Mouse (Mus musculus): ENCODE results near the gene Robo2. TPM values are rescaled to one million over a fixed set of nuclear protein-coding genes. Genes with fewer than 3 reads are reported as not detected.
A peak's percentile ranks its signal among the peaks of the same experiment; 100 is the strongest.

The Robo2 gene
- polyA plus RNA-seq, 1 experiment, result not detected

- TF ChIP-seq FLI1 (IDR thresholded peaks at IDR 0.05; ENCODE audit: low read length) (no peak), GATA1 (IDR thresholded peaks at IDR 0.05; ENCODE audit: borderline replicate concordance, low read length) (no peak)
- H3K4me3 ChIP-seq (replicated peaks), result peak overlapping the region; percentile 88
- H3K27me3 ChIP-seq (replicated peaks), result peaks cover 33% of the 10 kb centered on the region
- H3K9me3 ChIP-seq, result peaks cover 3% of the 10 kb centered on the region; the same call in 1 of the 2 replicates
- H3K36me3 ChIP-seq (replicated peaks; ENCODE audit: low read length), result no peaks in the 10 kb centered on the region
- H3K4me1 ChIP-seq, result peaks cover 21% of the 10 kb centered on the region
Measured at GRCm38 (mm10) chr16:74411021-74411420, 604 bp downstream of the Robo2 start.

DNA sequence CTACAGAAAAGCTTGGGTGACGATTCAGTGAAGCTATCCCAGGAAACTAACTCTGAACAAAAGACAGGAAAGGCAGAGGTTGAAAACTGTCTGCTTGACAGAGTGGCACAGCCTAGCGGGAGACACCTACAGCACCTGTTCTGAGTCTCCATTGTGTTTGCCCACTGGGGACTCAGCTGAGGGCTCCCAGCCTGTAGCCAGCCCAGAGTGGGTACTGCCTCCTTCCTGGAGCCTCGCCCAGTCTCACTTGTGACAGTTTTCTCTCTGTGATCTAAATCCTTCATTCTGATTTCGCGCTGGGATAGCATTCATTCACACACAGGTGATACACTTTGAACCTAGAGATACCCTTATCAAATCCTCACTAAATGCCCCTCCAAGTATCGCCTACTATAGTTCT is 1.5 kb downstream of the Robo2 start:
- H3K36me3 ChIP-seq (replicated peaks; ENCODE audit: low read length), result no peaks in the 10 kb centered on the region
- peaks cover 21% of the 10 kb centered on the region for H3K4me1 ChIP-seq
- peaks cover 33% of the 10 kb centered on the region for H3K27me3 ChIP-seq (replicated peaks)
- no peak overlapping the region for H3K4me3 ChIP-seq (replicated peaks)
- H3K9me3 ChIP-seq, result peaks cover 3% of the 10 kb centered on the region; the same call in 1 of the 2 replicates
- TF ChIP-seq GATA1 (IDR thresholded peaks at IDR 0.05; ENCODE audit: borderline replicate concordance, low read length) (no peak), FLI1 (IDR thresholded peaks at IDR 0.05; ENCODE audit: low read length) (no peak)

DNA sequence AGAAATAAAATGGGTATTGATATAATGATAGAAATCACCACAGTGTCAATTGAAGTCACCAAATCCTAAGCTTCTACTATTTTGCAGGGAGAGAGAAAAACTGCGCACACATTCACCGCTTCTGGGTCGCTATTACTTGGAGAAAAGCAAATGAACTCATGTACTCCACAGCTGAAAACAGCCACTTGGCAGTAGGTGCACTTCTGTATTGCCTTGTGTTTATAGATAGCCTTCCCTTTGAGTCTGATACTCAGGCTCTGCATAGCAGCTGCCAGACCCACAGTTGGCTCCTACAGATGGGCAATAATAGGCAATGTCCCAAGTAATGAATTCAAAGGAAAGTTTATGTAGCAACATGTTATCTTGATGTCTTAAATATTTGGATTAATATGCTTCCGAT is 2.1 kb downstream of the Robo2 start:
- H3K27me3 ChIP-seq (replicated peaks), result peaks cover 33% of the 10 kb centered on the region
- H3K4me1 ChIP-seq, result peaks cover 21% of the 10 kb centered on the region
- no peak for TF ChIP-seq GATA1 (IDR thresholded peaks at IDR 0.05; ENCODE audit: borderline replicate concordance, low read length)
- TF ChIP-seq FLI1 (IDR thresholded peaks at IDR 0.05; ENCODE audit: low read length), result no peak
- H3K36me3 ChIP-seq (replicated peaks; ENCODE audit: low read length), result no peaks in the 10 kb centered on the region
- peaks cover 3% of the 10 kb centered on the region; the same call in 1 of the 2 replicates for H3K9me3 ChIP-seq
- no peak overlapping the region for H3K4me3 ChIP-seq (replicated peaks)

DNA sequence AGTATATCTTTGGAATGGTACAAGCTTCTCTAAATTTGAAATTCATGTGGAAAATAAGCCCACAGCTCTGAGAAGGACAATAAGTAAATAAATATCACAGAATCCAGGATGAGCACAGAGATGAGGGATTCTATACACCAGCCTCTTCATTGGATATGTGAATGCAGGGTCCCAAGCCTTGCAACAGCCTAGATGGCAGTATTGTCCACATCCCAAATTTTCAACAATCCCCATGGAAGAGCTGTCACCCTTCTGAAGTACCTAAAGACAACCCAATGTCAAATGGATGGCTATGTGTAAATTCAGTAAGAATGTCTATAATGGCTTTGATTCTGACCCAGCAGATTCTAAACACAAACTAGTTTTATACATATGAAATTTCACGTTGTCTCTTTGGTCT is 3.1 kb downstream of the Robo2 start:
- no peaks in the 10 kb centered on the region for H3K36me3 ChIP-seq (replicated peaks; ENCODE audit: low read length)
- no peak for TF ChIP-seq GATA1 (IDR thresholded peaks at IDR 0.05; ENCODE audit: borderline replicate concordance, low read length)
- no peak overlapping the region for H3K4me3 ChIP-seq (replicated peaks)

GRCm38 (mm10) chr16:74397291-74397690 is 14.3 kb downstream of the Robo2 start:
- no peaks in the 10 kb centered on the region for H3K9me3 ChIP-seq
- H3K4me3 ChIP-seq (replicated peaks), result no peak overlapping the region
- H3K4me1 ChIP-seq, result no peaks in the 10 kb centered on the region
- H3K36me3 ChIP-seq (replicated peaks; ENCODE audit: low read length), result no peaks in the 10 kb centered on the region
- H3K27me3 ChIP-seq (replicated peaks), result no peaks in the 10 kb centered on the region
- TF ChIP-seq FLI1 (IDR thresholded peaks at IDR 0.05; ENCODE audit: low read length), result no peak
- TF ChIP-seq GATA1 (IDR thresholded peaks at IDR 0.05; ENCODE audit: borderline replicate concordance, low read length), result no peak

More for the DNA sequence above, 3.1 kb downstream of the Robo2 start:
- Histone ChIP-seq H3K27me3 (replicated peaks) (peaks cover 33% of the 10 kb centered on the region), H3K4me1 (peaks cover 21% of the 10 kb centered on the region), H3K9me3 (peaks cover 3% of the 10 kb centered on the region; the same call in 1 of the 2 replicates)

DNA sequence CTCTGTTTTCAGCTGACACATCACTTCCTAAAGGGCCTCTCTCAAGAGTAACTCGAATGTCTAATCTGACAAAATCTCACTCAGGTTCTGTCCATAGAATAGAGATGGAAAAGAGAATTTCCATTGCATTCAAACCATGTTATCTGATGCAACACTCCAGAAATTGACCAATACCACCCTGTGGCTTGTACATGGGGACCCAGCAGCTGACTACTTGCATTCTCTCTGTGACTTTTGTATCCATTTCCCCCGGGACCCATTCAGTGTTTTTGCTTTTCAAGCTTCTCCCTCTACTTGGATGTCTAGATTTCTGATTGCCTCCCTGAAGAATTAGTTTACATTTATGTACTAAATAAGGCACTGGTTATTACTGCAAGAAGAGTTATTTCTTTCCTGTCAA is 15.9 kb downstream of the Robo2 start:
- no peaks in the 10 kb centered on the region for H3K36me3 ChIP-seq (replicated peaks; ENCODE audit: low read length)
- no peaks in the 10 kb centered on the region for H3K4me1 ChIP-seq
- no peak overlapping the region for H3K4me3 ChIP-seq (replicated peaks)
- no peaks in the 10 kb centered on the region for H3K27me3 ChIP-seq (replicated peaks)
- TF ChIP-seq FLI1 (IDR thresholded peaks at IDR 0.05; ENCODE audit: low read length) (no peak), GATA1 (IDR thresholded peaks at IDR 0.05; ENCODE audit: borderline replicate concordance, low read length) (no peak)
- H3K9me3 ChIP-seq, result no peaks in the 10 kb centered on the region

- TF ChIP-seq GATA1 (IDR thresholded peaks at IDR 0.05; ENCODE audit: borderline replicate concordance, low read length) (no peak), FLI1 (IDR thresholded peaks at IDR 0.05; ENCODE audit: low read length) (no peak)
- Histone ChIP-seq H3K27me3 (replicated peaks) (no peaks in the 10 kb centered on the region), H3K9me3 (peaks cover 3% of the 10 kb centered on the region), H3K4me3 (replicated peaks) (no peak overlapping the region), H3K4me1 (no peaks in the 10 kb centered on the region), H3K36me3 (replicated peaks; ENCODE audit: low read length) (no peaks in the 10 kb centered on the region)
Measured at GRCm38 (mm10) chr16:74379458-74379857, 32.2 kb downstream of the Robo2 start.

GRCm38 (mm10) chr16:74375342-74375940 is 36.2 kb downstream of the Robo2 start:
- no peaks in the 10 kb centered on the region for H3K4me1 ChIP-seq
- peaks cover 3% of the 10 kb centered on the region for H3K9me3 ChIP-seq
- TF ChIP-seq FLI1 (IDR thresholded peaks at IDR 0.05; ENCODE audit: low read length) (no peak), GATA1 (IDR thresholded peaks at IDR 0.05; ENCODE audit: borderline replicate concordance, low read length) (no peak)
- no peak overlapping the region for H3K4me3 ChIP-seq (replicated peaks)
- H3K27me3 ChIP-seq (replicated peaks), result no peaks in the 10 kb centered on the region
- no peaks in the 10 kb centered on the region for H3K36me3 ChIP-seq (replicated peaks; ENCODE audit: low read length)

DNA sequence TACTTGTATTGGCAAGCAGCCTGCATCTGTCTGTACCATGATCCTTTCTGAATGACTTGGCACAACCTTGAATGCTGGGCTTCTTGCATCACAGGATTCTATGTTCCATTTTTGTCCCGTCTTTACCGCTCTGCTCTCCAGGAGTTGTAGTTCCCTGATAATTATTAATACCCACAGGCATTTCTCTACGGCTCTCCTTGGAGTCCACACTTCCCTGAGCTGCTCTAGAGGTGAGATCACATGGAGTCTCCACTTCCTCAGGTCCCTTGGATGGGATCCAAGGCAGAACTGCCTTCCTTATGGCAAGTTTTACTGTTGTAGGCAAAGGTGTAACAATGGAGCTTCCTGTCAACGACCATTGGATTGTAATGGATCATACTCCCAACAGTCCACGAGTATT is 37.1 kb downstream of the Robo2 start:
- Histone ChIP-seq H3K36me3 (replicated peaks; ENCODE audit: low read length) (no peaks in the 10 kb centered on the region), H3K27me3 (replicated peaks) (no peaks in the 10 kb centered on the region), H3K9me3 (peaks cover 3% of the 10 kb centered on the region), H3K4me3 (replicated peaks) (no peak overlapping the region), H3K4me1 (no peaks in the 10 kb centered on the region)
- TF ChIP-seq FLI1 (IDR thresholded peaks at IDR 0.05; ENCODE audit: low read length) (no peak), GATA1 (IDR thresholded peaks at IDR 0.05; ENCODE audit: borderline replicate concordance, low read length) (no peak)

GRCm38 (mm10) chr16:74373407-74373806 is 38.2 kb downstream of the Robo2 start:
- Histone ChIP-seq H3K4me3 (replicated peaks) (no peak overlapping the region), H3K36me3 (replicated peaks; ENCODE audit: low read length) (no peaks in the 10 kb centered on the region), H3K9me3 (peaks cover 3% of the 10 kb centered on the region), H3K27me3 (replicated peaks) (no peaks in the 10 kb centered on the region), H3K4me1 (no peaks in the 10 kb centered on the region)
- TF ChIP-seq FLI1 (IDR thresholded peaks at IDR 0.05; ENCODE audit: low read length), result no peak
- TF ChIP-seq GATA1 (IDR thresholded peaks at IDR 0.05; ENCODE audit: borderline replicate concordance, low read length), result no peak

All from megakaryocyte, embryonic 14.5 days (primary cell).